Mouse (Mus musculus) midbrain, embryonic 10.5 days (tissue): ENCODE data around the gene C1qtnf2. TPM values are rescaled to one million over a fixed set of nuclear protein-coding genes. Genes with fewer than 3 reads are reported as not detected.

Experiments
- DNase-seq: peaks from one replicate; pipeline ENCODE4 v3.0.0-alpha.2; 2017; ENCODE audit warnings: low spot score
- H3K27ac ChIP-seq: fragments of 300-500 bp; sonication (generic); replicated peaks from 2 replicates; pipeline ENCODE4 v1.5.1; 2016; ENCODE audit warnings: mild to moderate bottlenecking
- H3K27me3 ChIP-seq: fragments of 300-500 bp; sonication (generic); 2 replicates; pipeline ENCODE4 v1.6.1; 2016; ENCODE audit warnings: low read depth, mild to moderate bottlenecking; ENCODE audit not compliant: poor library complexity, severe bottlenecking
- H3K36me3 ChIP-seq: fragments of 300-500 bp; sonication (generic); 2 replicates; pipeline ENCODE4 v1.6.1; 2016; ENCODE audit warnings: mild to moderate bottlenecking, moderate library complexity
- H3K4me1 ChIP-seq: fragments of 300-500 bp; sonication (generic); 2 replicates; pipeline ENCODE4 v1.6.1; 2016
- H3K4me3 ChIP-seq: fragments of 300-500 bp; sonication (generic); 2 replicates; pipeline ENCODE4 v1.5.1; 2016; ENCODE audit warnings: mild to moderate bottlenecking, moderate library complexity
- H3K9me3 ChIP-seq: fragments of 300-500 bp; sonication (generic); replicated peaks from 2 replicates; pipeline ENCODE4 v1.6.1; 2016; ENCODE audit warnings: mild to moderate bottlenecking
- WGBS: fragments of 180-500 bp; shearing (Covaris S2); methylation state at CpG from one replicate; pipeline ENCODE4 v1.1.7; 2016; 5-methylcytosine and 5-hydroxymethylcytosine counted together
- polyA plus RNA-seq: library from polyadenylated mRNA; unstranded; fragments of >200 nt; fragmentation: Nextera tagmentation; extraction: Ambion mirVana; gene quantifications from 2 replicates; pipeline ENCODE4 v1.2.1, GENCODE M21; 2016

C1qtnf2 gene
- polyA plus RNA-seq, 1 experiment from 2014 or later: 1.4 TPM

GRCm38 (mm10) chr11:43520521-43520920 is 46.4 kb downstream of the C1qtnf2 start:
- no peak for DNase-seq
- H3K27ac ChIP-seq: no peak overlapping the region
- WGBS: 84% methylated on average over 3 of the region's 3 CpGs
- H3K27me3 ChIP-seq: 0 out of 2 replicates have a peak, but pooled peaks cover 6% of the 10 kb centered on the region
- H3K4me1 ChIP-seq: peaks cover 11% of the 10 kb centered on the region
- no peak overlapping the region for H3K4me3 ChIP-seq
- H3K9me3 ChIP-seq: no peaks in the 10 kb centered on the region
- H3K36me3 ChIP-seq: no peaks in the 10 kb centered on the region

GRCm38 (mm10) chr11:43528078-43528682 is 54.1 kb downstream of the C1qtnf2 start:
- no peak for DNase-seq

GRCm38 (mm10) chr11:43528683-43529499 is 54.8 kb downstream of the C1qtnf2 start, which contains the start of gene Ccnjl:
Gene Ccnjl (plus strand): TSS chr11:43528784.
- H3K9me3 ChIP-seq: no peaks in the 10 kb centered on the region
- peaks cover 6% of the 10 kb centered on the region; the same call in 1 of the 2 replicates for H3K27me3 ChIP-seq
- peak within 1 kb of the TSS; percentile 75 for H3K4me3 ChIP-seq
- H3K36me3 ChIP-seq: peaks cover 35% of the 10 kb centered on the region
- peak within 1 kb of the TSS; percentile 97 for H3K27ac ChIP-seq
- DNase-seq: peak; percentile 86
- peaks cover 36% of the 10 kb centered on the region for H3K4me1 ChIP-seq
- under 1% methylated on average over 79 of the region's 79 CpGs for WGBS

More at GRCm38 (mm10) chr11:43528078-43528682, 54.1 kb downstream of the C1qtnf2 start:
- under 1% methylated on average over 25 of the region's 25 CpGs for WGBS
- Histone ChIP-seq H3K27me3 (peaks cover 6% of the 10 kb centered on the region; the same call in 1 of the 2 replicates), H3K36me3 (peaks cover 28% of the 10 kb centered on the region), H3K27ac (peak overlapping the region; percentile 97), H3K9me3 (no peaks in the 10 kb centered on the region), H3K4me3 (peak overlapping the region; percentile 75), H3K4me1 (peaks cover 36% of the 10 kb centered on the region)

- peak overlapping the region; percentile 97 for H3K27ac ChIP-seq
- peaks cover 36% of the 10 kb centered on the region for H3K4me1 ChIP-seq
- 8% methylated on average over 3 of the region's 3 CpGs for WGBS
- H3K9me3 ChIP-seq: no peaks in the 10 kb centered on the region
- peaks cover 46% of the 10 kb centered on the region for H3K36me3 ChIP-seq
- H3K27me3 ChIP-seq: peaks cover 1% of the 10 kb centered on the region; the same call in 1 of the 2 replicates
- H3K4me3 ChIP-seq: peak overlapping the region; percentile 75
- no peak for DNase-seq
Observed at GRCm38 (mm10) chr11:43530043-43530442, 56.0 kb downstream of the C1qtnf2 start.

GRCm38 (mm10) chr11:43531619-43532018 is 57.5 kb downstream of the C1qtnf2 start:
- Histone ChIP-seq H3K4me1 (peaks cover 39% of the 10 kb centered on the region), H3K27ac (peak overlapping the region; percentile 24; the same call in 1 of the 2 replicates), H3K36me3 (peaks cover 62% of the 10 kb centered on the region), H3K9me3 (no peaks in the 10 kb centered on the region), H3K27me3 (no peaks in the 10 kb centered on the region; the same call in 1 of the 2 replicates), H3K4me3 (peak overlapping the region; percentile 75)
- 76% methylated on average over 5 of the region's 5 CpGs for WGBS
- DNase-seq: no peak

- 88% methylated on average over 6 of the region's 6 CpGs for WGBS
- no peak overlapping the region for H3K4me3 ChIP-seq
- peaks cover 39% of the 10 kb centered on the region for H3K4me1 ChIP-seq
- H3K36me3 ChIP-seq: peaks cover 91% of the 10 kb centered on the region
- DNase-seq: no peak
- no peaks in the 10 kb centered on the region for H3K9me3 ChIP-seq
- no peaks in the 10 kb centered on the region for H3K27me3 ChIP-seq
- no peak overlapping the region for H3K27ac ChIP-seq
Observed at GRCm38 (mm10) chr11:43537074-43537473, 63.0 kb downstream of the C1qtnf2 start.

- no peaks in the 10 kb centered on the region for H3K9me3 ChIP-seq
- no peak overlapping the region for H3K4me3 ChIP-seq
- peaks cover 91% of the 10 kb centered on the region for H3K36me3 ChIP-seq
- H3K27ac ChIP-seq: peak overlapping the region; percentile 39; the same call in 1 of the 2 replicates
- 40% methylated on average over 6 of the region's 6 CpGs for WGBS
- DNase-seq: no peak
- H3K4me1 ChIP-seq: peaks cover 53% of the 10 kb centered on the region
- H3K27me3 ChIP-seq: no peaks in the 10 kb centered on the region
Observed at GRCm38 (mm10) chr11:43539863-43540262, 65.8 kb downstream of the C1qtnf2 start.

Other genes with a start within 250 kb of the C1qtnf2 start
- gene Pttg1, start 48.0 kb upstream of the C1qtnf2 start, polyA plus RNA-seq: 94.6 and 109 TPM in 2 replicates
- gene Slu7, start 40.5 kb upstream of the C1qtnf2 start, polyA plus RNA-seq: 59.2 and 59.5 TPM in 2 replicates
- gene Ccnjl, start 54.5 kb downstream of the C1qtnf2 start, polyA plus RNA-seq: 40.3 and 41.3 TPM in 2 replicates
- gene 4933415A04Rik, start 112.8 kb downstream of the C1qtnf2 start, polyA plus RNA-seq: 12.1 and 14.2 TPM in 2 replicates
- not detected in 2 replicates for gene Fabp6, start 127.3 kb downstream of the C1qtnf2 start, polyA plus RNA-seq
- 28.9 and 31.0 TPM in 2 replicates for gene Pwwp2a, start 207.7 kb downstream of the C1qtnf2 start, polyA plus RNA-seq